In the genomic region with DNA sequence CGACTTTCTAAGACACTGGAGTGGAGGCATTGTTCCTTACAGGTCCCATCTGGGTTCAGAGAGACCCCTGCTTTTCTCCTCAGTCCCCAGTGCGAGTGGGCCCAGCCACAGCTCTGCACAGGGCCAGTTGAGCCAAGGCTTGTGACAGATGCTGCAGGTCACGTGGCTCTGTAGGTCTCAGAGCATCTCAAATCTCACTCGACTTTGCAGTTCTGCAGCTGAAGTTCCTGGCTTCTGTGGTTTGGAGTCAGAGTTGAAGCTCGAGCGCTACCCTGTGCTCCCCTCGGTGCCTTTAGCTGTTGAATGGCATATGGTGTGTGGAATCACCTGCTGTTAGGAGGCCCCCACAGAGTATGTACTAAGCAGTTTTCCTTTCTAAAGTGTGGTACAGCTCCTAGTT, we compare ENCODE assay signal across 18 mouse cellular contexts.
A peak's percentile ranks its signal among the peaks of the same experiment; 100 is the strongest.
DNase-seq lines count a peak whose midpoint lies in the region; ATAC-seq and TF ChIP-seq lines count a peak whose summit lies in the region.
"Had no signal": no experiment of that assay in that cellular context is flagged by ENCODE, and none has a peak within 500 bp of the region (broad histone marks: within the 10 kb centered on the region; RNA-seq: fewer than 3 reads in every experiment).

No protein-coding gene starts in this region.

- H3K27ac ChIP-seq in hindbrain, embryonic 12.5 days = peak overlapping the region; percentile 25; the same call in 1 of the 2 replicates
- no peak overlapping the region for H3K27ac ChIP-seq in hindbrain, embryonic 11.5 days (ENCODE audit: low read depth, low read length)
- H3K27ac ChIP-seq in midbrain, postnatal 0 days (ENCODE audit: low read depth, low read length) = no peak overlapping the region
- no peak overlapping the region for H3K27ac ChIP-seq in midbrain, embryonic 15.5 days
- H3K27ac ChIP-seq: embryonic facial prominence, embryonic 13.5 days; kidney, embryonic 15.5 days; limb, embryonic 12.5 days; stomach, postnatal 0 days had no signal

- peaks cover 43% of the 10 kb centered on the region for H3K4me1 ChIP-seq in hindbrain, embryonic 12.5 days
- H3K4me1 ChIP-seq in hindbrain, embryonic 11.5 days (replicated peaks; ENCODE audit: control insufficient read depth, insufficient read depth, low read length) = 0 out of 2 replicates have a peak, but pooled peaks cover 2% of the 10 kb centered on the region
- peaks cover 9% of the 10 kb centered on the region; the same call in 1 of the 2 replicates for H3K4me1 ChIP-seq in midbrain, postnatal 0 days (ENCODE audit: insufficient read depth, low read length)
- peaks cover 59% of the 10 kb centered on the region for H3K4me1 ChIP-seq in midbrain, embryonic 15.5 days
- H3K4me1 ChIP-seq: megakaryocyte, embryonic 14.5 days had no signal

- no peak for ATAC-seq in hindbrain, embryonic 12.5 days (ENCODE audit: low FRiP score)
- ATAC-seq in hindbrain, embryonic 11.5 days (ENCODE audit: low FRiP score) = no peak
- ATAC-seq in midbrain, postnatal 0 days (ENCODE audit: low FRiP score) = no peak
- no peak for ATAC-seq in midbrain, embryonic 15.5 days (replicated peaks)
- no peak for ATAC-seq in CD4-positive, CD25-positive, alpha-beta regulatory T cell, adult 4 months
- ATAC-seq: inflammation-experienced regulatory T-cells, adult 6 months had no signal

- H3K27me3 ChIP-seq in hindbrain, embryonic 12.5 days = no peaks in the 10 kb centered on the region
- H3K27me3 ChIP-seq in hindbrain, embryonic 11.5 days (ENCODE audit: control insufficient read depth, insufficient read depth, low read length) = no peaks in the 10 kb centered on the region
- H3K27me3 ChIP-seq in midbrain, postnatal 0 days (ENCODE audit: insufficient read depth, low read length) = no peaks in the 10 kb centered on the region
- no peaks in the 10 kb centered on the region for H3K27me3 ChIP-seq in midbrain, embryonic 15.5 days (replicated peaks)
- H3K27me3 ChIP-seq: embryonic facial prominence, embryonic 13.5 days; kidney, embryonic 15.5 days; limb, embryonic 12.5 days; megakaryocyte, embryonic 14.5 days had no signal

- H3K9me3 ChIP-seq in hindbrain, embryonic 12.5 days (replicated peaks) = no peaks in the 10 kb centered on the region
- no peaks in the 10 kb centered on the region for H3K9me3 ChIP-seq in hindbrain, embryonic 11.5 days (ENCODE audit: control insufficient read depth, low read length)
- H3K9me3 ChIP-seq in midbrain, postnatal 0 days (ENCODE audit: low read length) = no peaks in the 10 kb centered on the region
- H3K9me3 ChIP-seq in midbrain, embryonic 15.5 days = no peaks in the 10 kb centered on the region
- H3K9me3 ChIP-seq: embryonic facial prominence, embryonic 13.5 days; kidney, embryonic 15.5 days; limb, embryonic 12.5 days; megakaryocyte, embryonic 14.5 days had no signal

- H3K9ac ChIP-seq in hindbrain, embryonic 12.5 days = no peak overlapping the region
- H3K9ac ChIP-seq in hindbrain, embryonic 11.5 days (ENCODE audit: low read depth, low read length) = no peak overlapping the region
- no peak overlapping the region for H3K9ac ChIP-seq in midbrain, postnatal 0 days (replicated peaks; ENCODE audit: low read length, poor library complexity, severe bottlenecking)
- H3K9ac ChIP-seq in midbrain, embryonic 15.5 days = no peak overlapping the region
- H3K9ac ChIP-seq: embryonic facial prominence, embryonic 13.5 days; kidney, embryonic 15.5 days; limb, embryonic 12.5 days; lung, embryonic 14.5 days had no signal

- no peak overlapping the region for H3K4me3 ChIP-seq in hindbrain, embryonic 12.5 days
- H3K4me3 ChIP-seq in hindbrain, embryonic 11.5 days (ENCODE audit: low read depth, low read length) = no peak overlapping the region
- H3K4me3 ChIP-seq in midbrain, postnatal 0 days (ENCODE audit: low read depth, low read length) = no peak overlapping the region
- H3K4me3 ChIP-seq in midbrain, embryonic 15.5 days = no peak overlapping the region
- H3K4me3 ChIP-seq: embryonic facial prominence, embryonic 13.5 days; kidney, embryonic 15.5 days; limb, embryonic 12.5 days; megakaryocyte, embryonic 14.5 days had no signal

- 51% methylated on average over 7 of the region's 7 CpGs for WGBS in hindbrain, embryonic 12.5 days
- 70% methylated on average over 7 of the region's 7 CpGs for WGBS in hindbrain, embryonic 11.5 days
- 57% methylated on average over 7 of the region's 7 CpGs for WGBS in midbrain, postnatal 0 days
- whole genome bisulfite sequencing in midbrain, embryonic 15.5 days = 60% methylated on average over 7 of the region's 7 CpGs

- H3K36me3 ChIP-seq in hindbrain, embryonic 12.5 days = no peaks in the 10 kb centered on the region
- H3K36me3 ChIP-seq in hindbrain, embryonic 11.5 days (ENCODE audit: control insufficient read depth, insufficient read depth, low read length) = no peaks in the 10 kb centered on the region
- H3K36me3 ChIP-seq in midbrain, postnatal 0 days (ENCODE audit: insufficient read depth, low read length) = no peaks in the 10 kb centered on the region
- no peaks in the 10 kb centered on the region for H3K36me3 ChIP-seq in midbrain, embryonic 15.5 days (replicated peaks)
- H3K36me3 ChIP-seq: embryonic facial prominence, embryonic 13.5 days; kidney, embryonic 15.5 days; limb, embryonic 12.5 days had no signal

- no peak overlapping the region for H3K4me2 ChIP-seq in hindbrain, embryonic 12.5 days (replicated peaks)
- H3K4me2 ChIP-seq in hindbrain, embryonic 11.5 days (replicated peaks; ENCODE audit: low read depth, low read length) = no peak overlapping the region
- H3K4me2 ChIP-seq in midbrain, postnatal 0 days (ENCODE audit: low read depth, low read length, poor library complexity, severe bottlenecking) = no peak overlapping the region
- no peak overlapping the region for H3K4me2 ChIP-seq in midbrain, embryonic 15.5 days
- H3K4me2 ChIP-seq: embryonic facial prominence, embryonic 13.5 days; kidney, embryonic 15.5 days; limb, embryonic 12.5 days; lung, embryonic 14.5 days had no signal

- TF ChIP-seq CTCF in midbrain, postnatal 0 days (IDR thresholded peaks at IDR 0.05) = no peak

- peak; percentile 32 to 43 for DNase-seq in cerebellum, adult 18-20 months
- no peak for DNase-seq in cerebellum, postnatal 4 days (ENCODE audit: low spot score in 2 of 2)
- DNase-seq in hindbrain, embryonic 11.5 days (ENCODE audit: low spot score) = no peak
- DNase-seq in midbrain, postnatal 0 days (ENCODE audit: low spot score) = peak; percentile 61
- peak; percentile 11 to 21 for DNase-seq in thymus, postnatal 36 days
- DNase-seq: adrenal gland, adult 8-10 months; layer of hippocampus, adult 9-11 months; lung, embryonic 14.5 days; spleen, adult 18-20 months had no signal

Comparison
In these comparisons a context has a peak if more than half of its experiments do, and no peak if none do; other contexts are left out.
1. DNase-seq: peak in cerebellum, adult 18-20 months (2 of 2), midbrain, postnatal 0 days (single experiment) and thymus, postnatal 36 days (2 of 2); none in cerebellum, postnatal 4 days (0 of 2) and hindbrain, embryonic 11.5 days (single experiment).